Mouse (Mus musculus): ENCODE data around the gene Ndc80.

DNA sequence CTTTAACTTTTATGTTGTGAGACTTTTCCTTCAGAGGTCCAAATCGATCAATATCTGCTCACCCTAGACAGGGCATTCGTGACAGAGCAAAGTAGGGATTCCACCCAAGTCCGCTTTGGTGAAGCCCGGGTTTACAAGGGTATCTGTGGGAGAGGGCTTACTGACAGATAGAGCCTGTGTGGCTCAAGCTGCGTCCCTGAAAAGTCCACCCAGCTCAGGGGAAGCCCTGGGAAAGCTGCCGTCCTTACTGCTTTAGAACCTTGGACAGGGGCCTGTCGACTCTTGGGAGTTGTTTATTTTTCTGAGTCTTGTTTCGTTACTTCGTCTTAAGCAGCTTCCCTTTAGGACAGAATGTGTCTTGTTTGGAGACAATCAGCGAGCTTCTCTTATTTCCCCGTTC is 26.2 kb upstream of the Ndc80 start:
- TF ChIP-seq CTCF (IDR thresholded peaks at IDR 0.05; ENCODE audit: low read depth, low read length) = no peak
- TF ChIP-seq EP300 (IDR thresholded peaks at IDR 0.05; ENCODE audit: insufficient read depth, low read depth, low read length) = no peak
- TF ChIP-seq POLR2A (IDR thresholded peaks at IDR 0.05; ENCODE audit: insufficient read depth, low read length) = no peak
